Mouse (Mus musculus) A20 (cell line): ENCODE data around the gene Cdk9.

Experiments used
- DNase-seq: peaks from one replicate; pipeline ENCODE4 v3.0.0-alpha.2; 2011; ENCODE audit warnings: low read depth, low spot score

The Cdk9 gene

DNA sequence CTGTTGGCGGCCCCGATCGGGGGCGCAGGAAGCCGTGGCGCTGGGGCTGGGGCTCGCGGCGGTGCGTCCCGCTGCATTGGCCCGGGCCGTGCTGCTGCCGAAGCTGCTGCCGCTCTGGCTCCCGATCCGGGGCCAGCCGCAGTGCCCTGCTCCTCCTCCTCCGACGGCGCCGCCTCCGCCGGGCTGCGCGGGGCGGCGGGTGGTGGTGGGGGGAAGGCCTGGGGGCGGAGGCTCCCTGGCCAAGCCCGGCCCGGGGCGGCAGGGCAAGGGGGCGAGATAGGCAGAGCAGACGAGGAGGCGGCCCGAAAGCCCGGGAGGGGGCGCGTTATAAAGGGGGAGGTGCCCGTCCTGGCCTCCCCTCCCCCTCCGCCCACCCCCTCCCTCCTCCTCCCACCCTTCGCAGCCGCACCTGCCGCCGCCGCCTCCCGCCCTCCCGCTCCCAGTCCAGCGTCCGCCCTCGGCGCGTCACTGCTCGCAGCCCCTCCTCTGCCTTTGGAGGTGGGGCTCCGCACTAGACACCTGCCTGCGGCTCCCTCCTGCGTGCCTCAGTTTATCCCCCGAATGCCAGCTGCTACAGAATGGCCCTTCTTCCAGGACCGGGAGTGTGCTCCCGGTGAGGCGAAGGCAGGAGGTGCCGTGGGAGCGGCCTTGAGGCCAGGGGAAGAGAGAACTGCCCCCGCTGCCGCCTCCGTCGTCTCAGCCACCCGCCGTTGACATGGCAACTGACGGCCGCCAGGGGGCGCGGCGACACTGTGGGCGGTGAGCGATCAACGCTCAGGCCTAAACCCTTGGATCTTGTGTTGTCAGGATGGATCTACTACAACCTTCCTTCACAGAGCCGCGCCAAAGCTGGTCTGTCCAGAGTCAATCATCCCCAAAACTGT is at the start of gene Cdk9:
TSS of gene Cdk9 (minus strand) at position 143 of the 884 bp plus-strand sequence.
- DNase-seq, result peak; percentile 96

DNA sequence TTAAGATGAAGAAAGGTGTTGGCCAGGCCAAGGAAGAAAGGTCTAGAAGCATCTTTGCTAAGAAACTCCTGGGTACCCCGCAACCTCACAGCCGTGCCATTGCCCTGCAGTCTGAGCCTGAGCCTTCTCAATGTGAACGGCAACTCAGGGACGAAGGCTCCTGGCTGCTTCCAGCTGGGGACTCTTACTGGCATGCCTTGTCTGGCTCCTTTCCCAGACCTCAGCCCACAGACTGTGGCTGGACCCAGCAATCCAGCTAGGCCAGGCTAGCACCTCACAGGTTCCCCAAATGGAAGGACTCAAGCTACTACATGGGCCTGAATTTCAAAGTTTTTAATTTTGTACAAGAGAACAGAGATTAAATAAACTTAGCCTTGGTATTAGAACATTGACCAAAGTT is 49.0 kb upstream of the Cdk9 start:
- no peak for DNase-seq

DNA sequence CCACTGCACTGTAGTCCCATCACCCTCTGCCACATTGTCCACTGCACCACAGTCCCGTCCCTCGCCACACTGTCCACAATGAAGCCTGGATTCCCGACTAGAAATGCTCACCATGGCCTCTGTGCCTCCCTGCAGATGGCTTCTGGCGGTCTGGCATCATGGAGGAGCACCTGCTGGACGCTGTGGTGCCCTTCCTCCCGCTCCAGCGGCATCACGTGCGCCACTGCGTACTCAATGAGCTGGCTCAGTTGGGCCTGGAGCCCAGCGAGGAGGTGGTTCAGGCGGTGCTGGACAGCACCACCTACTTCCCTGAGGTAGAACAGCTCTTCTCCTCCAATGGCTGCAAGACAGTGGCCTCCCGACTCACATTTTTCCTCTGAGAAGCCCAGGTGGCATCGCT is 48.5 kb upstream of the Cdk9 start:
- DNase-seq, result no peak

DNA sequence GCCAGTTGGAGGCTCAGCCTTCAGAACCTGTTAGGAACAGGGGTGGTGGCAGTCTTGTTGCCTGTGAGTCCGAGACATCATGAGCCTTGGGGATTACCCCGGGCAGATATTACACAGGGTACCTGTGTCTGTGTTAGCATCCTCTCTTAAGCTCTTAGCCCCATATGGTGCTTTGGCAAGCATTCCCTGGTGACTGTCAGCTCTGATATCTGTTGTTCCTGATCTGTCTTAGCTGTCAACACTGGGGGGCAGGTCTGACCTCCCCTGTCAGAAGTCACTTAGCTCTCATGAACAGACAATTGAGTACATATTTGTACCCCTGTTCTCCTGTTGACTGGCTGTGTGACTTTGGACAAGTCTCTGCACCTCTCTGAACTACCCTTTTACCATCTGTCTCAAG is 46.1 kb upstream of the Cdk9 start:
- no peak for DNase-seq

DNA sequence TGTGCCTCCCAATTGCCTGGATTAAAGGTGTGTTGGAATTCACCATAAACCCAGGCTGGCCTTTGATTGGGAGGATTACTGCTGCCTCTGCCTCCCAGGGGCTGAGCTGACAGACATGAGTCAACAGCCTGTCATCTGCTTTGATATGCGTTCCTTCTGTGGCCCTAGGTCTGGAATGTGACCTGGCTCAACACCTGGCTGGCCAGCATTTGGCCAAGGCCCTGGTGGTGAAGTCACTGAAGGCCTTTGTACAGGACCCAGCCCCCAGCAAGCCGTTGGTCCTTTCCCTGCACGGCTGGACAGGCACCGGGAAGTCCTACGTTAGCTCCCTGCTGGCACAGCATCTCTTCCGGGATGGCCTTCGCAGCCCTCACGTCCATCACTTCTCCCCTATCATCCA is 45.6 kb upstream of the Cdk9 start:
- no peak for DNase-seq

DNA sequence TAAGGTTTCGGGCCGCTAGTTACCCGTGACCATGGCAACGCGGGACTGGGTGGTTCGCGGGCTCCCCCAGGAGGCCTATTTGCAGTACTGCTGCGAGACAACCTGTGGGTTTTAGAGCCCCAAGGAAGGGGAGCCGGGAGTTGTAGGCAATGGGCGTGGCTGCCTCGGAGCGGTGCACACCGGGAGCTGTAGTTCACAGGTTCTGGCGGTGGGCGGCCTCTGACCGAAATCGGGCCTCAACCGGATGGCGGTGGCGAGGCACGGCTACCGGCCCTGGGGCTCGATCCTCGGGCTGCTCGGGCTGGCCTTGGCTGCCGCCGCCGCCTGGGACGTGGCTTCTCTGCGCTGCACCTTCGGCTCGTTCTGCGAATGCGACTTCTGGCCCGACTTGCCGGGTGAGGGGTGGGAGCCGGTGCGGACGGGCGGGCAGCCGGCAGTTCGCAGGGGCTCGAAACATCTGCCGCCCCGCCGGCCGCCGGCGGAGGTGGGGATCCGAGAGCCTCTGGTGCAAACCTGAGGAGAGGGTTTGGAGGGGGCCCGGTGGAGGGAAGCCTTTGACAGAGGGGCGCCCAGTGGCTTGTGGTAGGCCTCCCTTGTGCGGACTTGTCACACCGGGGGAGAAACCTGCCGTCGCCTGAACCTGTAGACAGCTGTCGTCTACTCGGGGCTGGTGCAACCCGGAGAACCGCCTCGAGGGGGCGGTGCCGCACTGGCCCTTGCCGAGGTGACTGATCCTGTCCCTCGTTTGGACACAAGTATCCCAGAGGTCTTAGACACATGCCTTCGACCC is 44.4 kb upstream of the Cdk9 start, which contains the start of gene Tor2a:
TSS of gene Tor2a (plus strand) at position 179 of the 790 bp plus-strand sequence.
- DNase-seq, result peak; percentile 98

DNA sequence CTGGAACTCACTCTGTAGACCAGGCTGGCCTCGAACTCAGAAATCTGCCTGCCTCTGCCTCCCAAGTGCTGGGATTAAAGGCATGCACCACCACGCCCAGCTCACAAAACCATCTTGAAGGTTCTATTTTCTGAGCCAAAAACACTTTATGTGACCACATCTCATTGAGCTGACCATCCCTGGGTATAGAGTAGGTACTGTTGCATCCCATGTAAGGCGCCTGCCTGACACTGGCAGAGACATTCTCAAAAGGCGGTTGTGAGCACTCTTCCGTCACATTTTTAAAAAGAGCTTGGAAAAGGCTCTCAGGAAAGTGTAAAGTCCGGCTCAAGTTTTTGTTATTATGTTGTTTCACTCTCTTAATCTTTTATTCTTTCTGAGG is 43.8 kb upstream of the Cdk9 start:
- no peak for DNase-seq

DNA sequence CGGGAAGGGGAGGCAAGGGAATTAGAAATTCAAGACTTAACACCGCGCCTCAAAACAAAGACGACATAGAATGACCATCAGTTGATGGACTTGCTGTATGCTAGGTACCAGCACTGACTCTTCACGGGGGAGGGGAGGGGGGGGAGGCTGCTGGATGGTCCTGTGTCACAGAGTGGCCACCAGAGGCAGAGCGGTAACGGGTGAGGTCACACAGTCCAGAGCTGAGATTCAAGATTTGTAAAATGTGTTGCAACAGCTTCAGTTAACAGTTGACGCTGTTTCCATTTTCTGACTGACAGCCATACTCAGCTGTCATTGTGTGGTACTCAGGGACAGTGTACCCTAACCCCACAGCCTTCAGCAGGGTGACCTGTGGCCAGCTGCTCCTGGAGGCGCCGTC is 39.3 kb upstream of the Cdk9 start:
- no peak for DNase-seq

DNA sequence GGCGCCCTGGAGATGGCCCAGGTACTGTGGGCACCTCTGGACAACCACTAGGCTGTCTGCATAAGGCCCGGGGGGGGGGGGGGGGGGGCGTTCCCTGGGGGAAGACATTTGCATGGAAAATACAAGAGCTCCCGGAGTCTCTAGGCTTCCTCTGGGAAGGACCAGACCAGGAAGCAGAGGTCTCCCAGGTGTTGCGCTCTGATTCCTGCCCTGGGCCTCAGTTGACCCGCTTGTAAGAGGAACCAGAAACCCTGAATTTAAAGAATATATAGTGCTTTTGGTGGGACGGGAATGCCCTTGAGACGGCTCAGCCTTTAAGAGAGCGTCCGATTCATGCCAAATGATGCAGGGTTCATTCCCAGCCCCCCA is 38.8 kb upstream of the Cdk9 start:
- no peak for DNase-seq

DNA sequence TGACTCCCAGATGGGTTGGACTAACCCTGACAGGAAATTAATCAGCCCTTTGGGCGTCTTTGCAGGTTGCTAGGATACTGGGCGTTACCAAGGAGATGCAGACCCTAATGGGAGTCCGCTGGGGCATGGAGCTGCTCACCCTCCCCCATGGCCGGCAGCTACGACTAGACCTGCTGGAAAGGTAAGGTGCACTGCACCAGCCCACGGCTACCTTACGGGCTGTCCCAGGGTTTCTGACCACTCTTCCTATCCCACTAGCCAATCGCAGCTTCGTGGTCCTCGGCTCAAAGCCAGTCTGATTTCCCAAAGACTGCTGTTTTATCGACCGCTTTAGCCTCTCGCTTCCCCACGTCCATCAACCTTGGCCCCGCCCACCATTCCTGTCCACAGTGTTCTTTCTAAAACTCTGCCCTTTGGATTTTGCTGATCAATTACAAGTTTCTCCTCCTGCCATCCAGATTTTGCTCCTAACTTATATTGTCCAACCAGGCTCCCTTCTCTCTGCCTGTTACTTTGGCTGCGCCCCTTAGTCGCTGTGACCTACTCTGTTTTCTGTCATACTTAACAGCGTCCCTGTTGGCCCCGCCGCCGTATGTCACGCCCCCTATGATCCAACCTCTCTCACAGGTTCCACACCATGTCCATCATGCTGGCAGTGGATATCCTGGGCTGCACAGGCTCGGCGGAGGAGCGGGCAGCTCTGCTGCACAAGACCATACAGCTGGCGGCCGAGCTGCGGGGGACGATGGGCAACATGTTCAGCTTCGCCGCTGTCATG is 38.2 kb upstream of the Cdk9 start:
- DNase-seq, result no peak

DNA sequence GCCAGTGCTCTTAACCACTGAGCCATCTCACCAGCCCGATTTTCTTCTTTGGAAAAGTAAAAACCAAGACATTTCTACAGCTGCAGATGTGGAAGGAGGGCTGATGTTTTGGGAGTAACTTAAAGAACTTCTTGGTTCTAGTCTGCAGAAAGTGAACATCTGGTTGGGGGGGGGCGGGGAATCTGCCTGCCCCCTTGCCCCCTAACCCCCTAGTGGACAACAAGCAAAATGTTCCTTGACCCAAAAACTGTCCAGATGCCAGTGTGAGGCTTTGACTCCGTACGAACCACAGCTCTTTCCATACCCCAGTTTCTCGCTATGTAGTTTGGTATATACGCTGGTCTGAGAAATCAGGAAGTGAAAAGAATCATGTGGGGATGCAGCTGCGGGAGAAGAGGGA is 37.3 kb upstream of the Cdk9 start:
- peak; percentile 34 for DNase-seq

DNA sequence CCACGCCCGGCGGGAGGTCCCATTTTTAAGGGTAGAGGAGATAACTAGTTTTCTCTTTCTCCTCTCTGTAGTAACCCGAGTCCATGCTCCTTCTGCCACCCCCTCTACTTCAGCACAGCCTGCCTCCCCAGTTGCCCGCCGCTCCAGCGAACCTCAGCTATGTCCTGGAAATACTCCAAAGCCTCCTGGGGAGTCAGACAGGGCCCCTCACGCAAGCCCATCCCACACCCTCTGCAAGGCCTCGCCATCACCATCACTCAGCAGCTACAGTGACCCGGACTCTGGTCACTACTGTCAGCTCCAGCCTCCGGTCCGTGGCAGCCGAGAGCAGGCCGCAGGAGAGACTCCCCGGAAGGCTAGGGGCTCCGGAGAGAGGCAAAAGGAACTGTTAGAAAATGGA is 36.2 kb upstream of the Cdk9 start:
- DNase-seq, result no peak

DNA sequence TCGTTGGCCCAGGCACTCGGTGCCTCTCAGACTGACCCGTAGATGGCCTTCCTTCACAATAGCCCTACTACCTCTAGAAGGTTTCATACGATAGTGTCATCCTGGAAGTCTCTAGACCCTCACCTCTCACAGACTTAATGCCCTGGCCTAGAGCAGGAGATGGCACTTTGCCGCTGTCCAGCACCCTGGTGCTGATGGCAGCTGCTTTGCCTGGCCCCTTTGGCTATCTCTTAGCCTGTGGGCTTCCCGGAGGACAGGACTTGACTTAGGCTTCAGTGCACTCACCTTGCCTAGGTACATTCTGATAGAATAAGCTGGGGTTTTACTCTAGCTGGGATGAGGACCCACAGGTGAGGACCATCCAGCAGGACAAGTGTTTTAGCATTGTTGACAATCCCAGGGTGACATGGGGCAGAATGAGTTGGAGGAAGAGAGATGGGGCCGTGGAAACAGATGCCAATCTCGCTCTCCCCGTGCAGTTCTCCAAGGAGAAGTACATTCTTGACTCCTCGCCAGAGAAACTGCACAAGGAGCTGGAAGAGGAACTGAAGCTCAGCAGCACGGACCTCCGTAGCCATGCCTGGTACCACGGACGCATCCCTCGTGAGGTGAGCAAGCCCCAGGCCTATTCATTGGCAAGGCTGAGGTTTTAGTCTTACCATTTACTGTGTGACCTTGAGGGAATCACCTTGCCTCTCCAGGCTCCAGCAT is 31.6 kb upstream of the Cdk9 start:
- DNase-seq, result no peak

DNA sequence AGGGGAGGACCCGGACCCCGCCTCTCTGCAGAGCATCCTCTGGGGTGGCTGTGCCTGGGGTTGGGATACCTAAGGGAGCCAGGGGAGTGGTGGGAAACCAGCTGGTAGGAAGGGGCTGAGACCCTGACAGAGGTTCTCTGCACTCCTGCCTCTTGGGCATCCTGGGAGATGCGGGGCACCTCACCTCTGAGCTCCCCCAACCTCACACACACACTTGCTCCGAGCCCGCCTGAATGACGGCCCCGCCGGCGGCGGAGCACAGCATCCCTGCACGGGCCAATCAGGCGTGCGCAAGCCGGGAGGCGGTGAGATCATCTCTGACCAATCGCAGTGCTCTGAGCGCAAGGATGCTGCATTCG is 29.3 kb upstream of the Cdk9 start:
- DNase-seq, result no peak

DNA sequence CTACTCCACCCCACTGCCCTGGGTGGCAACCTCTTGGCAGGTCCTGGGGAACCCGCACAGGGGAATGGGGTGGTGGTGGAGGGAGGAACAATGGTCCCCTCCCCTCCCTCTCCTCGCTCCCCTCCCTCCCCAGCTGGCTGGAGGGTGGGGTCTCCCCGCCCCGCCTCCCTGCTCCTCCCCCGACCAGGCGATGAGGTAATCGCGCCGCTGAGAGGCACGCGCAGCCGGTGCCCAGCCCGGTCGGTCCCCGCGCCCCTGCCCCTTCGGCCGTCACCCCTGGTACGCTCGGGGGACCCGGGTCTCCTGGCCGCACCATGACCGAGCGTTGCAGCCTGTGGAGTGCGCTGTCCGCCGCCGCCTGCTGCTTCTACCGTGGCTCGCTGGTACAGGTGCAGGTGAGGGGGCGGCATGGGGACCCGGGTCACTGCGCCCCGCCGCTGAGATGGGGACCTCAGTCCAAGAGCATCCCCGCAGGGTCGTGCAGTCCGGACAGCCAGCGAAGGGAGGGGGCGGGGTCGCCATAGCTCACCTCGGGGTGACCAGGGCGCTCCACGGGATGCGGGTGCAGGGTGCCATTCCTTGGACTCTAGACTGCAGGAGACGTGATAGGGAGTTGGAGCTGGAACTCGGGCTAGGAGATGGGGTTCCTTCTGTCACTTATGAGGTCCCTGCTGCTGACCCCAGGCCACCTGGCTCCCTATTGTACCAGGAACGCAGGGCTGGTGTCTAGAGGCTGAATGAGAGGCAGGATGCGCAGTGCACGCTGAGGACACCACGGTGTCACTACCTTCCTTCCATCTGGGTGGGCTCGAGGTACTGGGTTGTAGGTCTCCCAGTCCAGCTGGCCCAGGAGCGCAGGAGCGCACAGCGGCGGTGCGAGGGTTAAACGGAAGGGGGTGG is 28.6 kb upstream of the Cdk9 start:
- no peak for DNase-seq

DNA sequence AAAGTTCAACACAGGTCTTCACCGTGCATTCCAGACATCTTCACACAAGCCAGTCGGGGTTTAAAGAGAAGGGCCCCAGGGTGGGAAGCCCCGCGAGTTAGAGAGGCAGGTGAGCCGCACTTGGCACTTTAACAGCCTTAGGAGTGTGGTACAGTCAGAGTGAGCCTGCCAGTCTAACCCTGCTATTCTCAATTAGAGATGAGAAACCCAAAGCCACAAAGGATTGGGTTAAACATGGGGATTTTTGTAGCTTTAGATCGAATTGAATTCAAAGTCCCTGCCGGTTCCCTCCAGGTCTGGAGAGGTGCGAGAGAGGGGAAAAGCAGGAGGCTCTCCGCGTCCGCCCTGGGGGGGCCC is 28.0 kb upstream of the Cdk9 start, which contains the start of gene 6330409D20Rik:
TSS of gene 6330409D20Rik (minus strand) at position 101 of the 357 bp plus-strand sequence.
- no peak for DNase-seq

DNA sequence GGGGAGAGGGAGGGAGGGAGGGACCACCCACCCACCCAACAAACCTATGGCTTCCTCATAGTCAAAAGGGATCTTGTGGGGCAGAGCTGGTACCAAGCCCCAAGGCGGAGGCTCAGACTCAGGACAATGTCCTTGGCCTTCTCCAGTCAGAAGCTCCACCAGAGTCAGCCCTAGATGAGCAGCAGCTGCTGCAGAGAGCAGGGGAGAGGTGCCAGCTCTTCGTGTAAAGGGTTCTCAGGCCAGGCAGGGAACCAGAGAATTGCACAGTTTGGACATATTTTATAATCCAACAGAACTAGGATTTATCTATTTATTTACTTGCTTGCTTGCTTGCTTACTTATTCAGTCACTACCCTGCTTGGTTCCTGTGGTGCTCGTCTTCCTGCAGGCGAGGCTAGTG is 26.4 kb upstream of the Cdk9 start:
- DNase-seq, result no peak

DNA sequence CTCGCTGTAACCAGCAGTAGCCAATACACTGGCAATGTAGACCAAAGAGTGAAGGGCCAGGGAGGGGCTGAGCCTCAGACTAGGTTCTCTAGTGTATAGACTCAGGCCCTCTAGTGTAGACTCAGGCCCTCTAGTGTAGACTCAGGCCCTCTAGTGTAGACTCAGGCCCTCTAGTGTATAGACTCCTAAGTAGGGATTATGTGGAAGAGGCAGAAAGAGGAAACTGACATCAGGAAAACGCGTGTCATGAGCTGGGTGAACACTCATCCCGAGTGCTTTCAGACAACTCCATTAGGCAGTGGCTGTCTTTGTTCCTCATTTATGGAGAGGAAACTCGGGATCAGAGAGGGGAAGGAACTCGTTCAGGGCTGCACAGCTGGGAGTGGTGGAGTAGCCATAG is 24.1 kb upstream of the Cdk9 start:
- DNase-seq, result no peak

DNA sequence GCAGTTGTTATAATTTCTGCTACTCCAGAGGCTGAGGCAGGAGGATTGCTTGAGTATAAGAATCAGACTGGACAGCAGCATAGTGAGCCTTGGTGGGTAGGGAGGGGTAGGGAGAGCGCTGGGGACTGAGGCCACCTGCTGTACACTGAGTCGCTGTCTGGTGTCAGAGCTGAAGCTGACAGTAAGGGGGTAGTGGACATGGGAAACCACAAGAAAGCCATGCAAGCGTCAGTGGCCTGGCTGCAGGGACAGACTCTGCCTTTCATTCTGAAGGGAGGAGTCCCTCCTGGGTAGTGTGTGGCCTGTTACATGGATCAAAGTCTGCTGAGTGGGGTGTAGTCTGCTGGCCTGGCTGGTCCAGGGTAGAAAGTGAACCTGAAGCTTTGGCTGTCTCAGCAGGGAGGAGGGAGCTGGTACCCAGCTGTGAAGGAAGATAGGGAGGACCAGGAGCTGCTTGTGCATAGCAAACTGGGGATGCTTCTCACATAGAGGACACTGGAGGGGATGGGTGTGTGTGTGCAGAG is 23.5 kb upstream of the Cdk9 start:
- no peak for DNase-seq

DNA sequence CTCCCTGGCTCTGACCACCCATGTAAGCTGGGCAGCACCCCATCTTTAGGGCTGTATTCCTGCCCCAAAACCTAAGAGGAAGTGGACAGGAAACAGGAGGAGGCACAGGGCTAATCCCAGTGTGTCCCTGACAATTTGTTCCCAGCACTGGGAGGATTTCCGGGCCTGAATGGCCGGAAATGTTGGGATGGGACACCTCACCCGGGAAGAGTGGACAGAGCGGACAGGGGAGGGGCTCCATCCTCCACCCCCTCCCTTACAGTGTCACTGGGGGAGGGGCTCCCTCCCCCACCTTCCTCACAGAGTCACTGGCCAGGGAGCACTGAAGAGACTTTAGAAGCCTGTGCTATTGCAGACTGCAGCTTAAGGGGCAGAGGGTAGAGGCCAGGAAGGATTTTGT is 22.1 kb upstream of the Cdk9 start:
- no peak for DNase-seq
